Mouse (Mus musculus): ENCODE measurements around the gene Itgb6. TPM values are rescaled to one million over a fixed set of nuclear protein-coding genes. Genes with fewer than 3 reads are reported as not detected.

The Itgb6 gene
- polyA plus RNA-seq, 1 experiment from 2014 or later: 0.94 TPM

- peaks cover 26% of the 10 kb centered on the region for H3K4me1 ChIP-seq
- H3K27ac ChIP-seq: no peak overlapping the region
- WGBS: 71% methylated on average over 6 of the region's 6 CpGs
- no peaks in the 10 kb centered on the region for H3K9me3 ChIP-seq (replicated peaks)
- no peak for ATAC-seq (ENCODE audit: low FRiP score)
- peaks cover 3% of the 10 kb centered on the region; the same call in 1 of the 2 replicates for H3K27me3 ChIP-seq
- no peak overlapping the region for H3K4me2 ChIP-seq (replicated peaks)
- no peak overlapping the region for H3K9ac ChIP-seq
- no peak overlapping the region for H3K4me3 ChIP-seq
- no peaks in the 10 kb centered on the region for H3K36me3 ChIP-seq
Observed at GRCm38 (mm10) chr2:60712483-60712882, 10.0 kb downstream of the Itgb6 start.

GRCm38 (mm10) chr2:60711098-60711880 lies 11.2 kb downstream of the Itgb6 start:
- Histone ChIP-seq H3K9me3 (replicated peaks) (no peaks in the 10 kb centered on the region), H3K9ac (no peak overlapping the region), H3K36me3 (no peaks in the 10 kb centered on the region), H3K4me1 (peaks cover 26% of the 10 kb centered on the region), H3K27ac (no peak overlapping the region), H3K4me2 (replicated peaks) (no peak overlapping the region), H3K4me3 (no peak overlapping the region), H3K27me3 (peaks cover 3% of the 10 kb centered on the region; the same call in 1 of the 2 replicates)
- no peak for ATAC-seq (ENCODE audit: low FRiP score)
- 87% methylated on average over 7 of the region's 7 CpGs for WGBS

- no peak overlapping the region for H3K27ac ChIP-seq
- ATAC-seq (ENCODE audit: low FRiP score): no peak
- 93% methylated on average over 4 of the region's 4 CpGs for WGBS
Observed at GRCm38 (mm10) chr2:60710317-60710716, 12.1 kb downstream of the Itgb6 start.

GRCm38 (mm10) chr2:60708671-60709070 lies 13.8 kb downstream of the Itgb6 start:
- Histone ChIP-seq H3K9ac (no peak overlapping the region), H3K4me1 (peaks cover 4% of the 10 kb centered on the region), H3K27ac (no peak overlapping the region), H3K27me3 (peaks cover 3% of the 10 kb centered on the region; the same call in 1 of the 2 replicates), H3K36me3 (no peaks in the 10 kb centered on the region), H3K9me3 (replicated peaks) (no peaks in the 10 kb centered on the region), H3K4me3 (no peak overlapping the region), H3K4me2 (replicated peaks) (no peak overlapping the region)
- ATAC-seq (ENCODE audit: low FRiP score): no peak
- WGBS: 25% methylated on average over 3 of the region's 3 CpGs

More at GRCm38 (mm10) chr2:60710317-60710716, 12.1 kb downstream of the Itgb6 start:
- peaks cover 20% of the 10 kb centered on the region for H3K4me1 ChIP-seq
- no peak overlapping the region for H3K9ac ChIP-seq
- peaks cover 3% of the 10 kb centered on the region; the same call in 1 of the 2 replicates for H3K27me3 ChIP-seq
- no peak overlapping the region for H3K4me3 ChIP-seq
- no peaks in the 10 kb centered on the region for H3K9me3 ChIP-seq (replicated peaks)
- H3K36me3 ChIP-seq: no peaks in the 10 kb centered on the region
- H3K4me2 ChIP-seq (replicated peaks): no peak overlapping the region

GRCm38 (mm10) chr2:60706866-60707265 lies 15.6 kb downstream of the Itgb6 start:
- Histone ChIP-seq H3K9me3 (replicated peaks) (no peaks in the 10 kb centered on the region), H3K4me2 (replicated peaks) (no peak overlapping the region), H3K9ac (no peak overlapping the region), H3K4me1 (no peaks in the 10 kb centered on the region), H3K27me3 (peaks cover 3% of the 10 kb centered on the region; the same call in 1 of the 2 replicates), H3K36me3 (no peaks in the 10 kb centered on the region), H3K27ac (no peak overlapping the region), H3K4me3 (no peak overlapping the region)
- ATAC-seq (ENCODE audit: low FRiP score): no peak
- WGBS: 91% methylated on average over 3 of the region's 3 CpGs

GRCm38 (mm10) chr2:60705426-60705825 lies 17.0 kb downstream of the Itgb6 start:
- H3K27me3 ChIP-seq: no peaks in the 10 kb centered on the region
- H3K27ac ChIP-seq: no peak overlapping the region
- 86% methylated on average over 8 of the region's 8 CpGs for WGBS
- H3K4me1 ChIP-seq: no peaks in the 10 kb centered on the region
- H3K9ac ChIP-seq: no peak overlapping the region
- no peak overlapping the region for H3K4me3 ChIP-seq
- no peak overlapping the region for H3K4me2 ChIP-seq (replicated peaks)
- H3K9me3 ChIP-seq (replicated peaks): no peaks in the 10 kb centered on the region
- ATAC-seq (ENCODE audit: low FRiP score): no peak
- H3K36me3 ChIP-seq: no peaks in the 10 kb centered on the region

GRCm38 (mm10) chr2:60703315-60703714 lies 19.1 kb downstream of the Itgb6 start:
- no peak overlapping the region for H3K27ac ChIP-seq
- no peaks in the 10 kb centered on the region for H3K9me3 ChIP-seq (replicated peaks)
- H3K4me2 ChIP-seq (replicated peaks): no peak overlapping the region
- no peak overlapping the region for H3K9ac ChIP-seq
- no peaks in the 10 kb centered on the region for H3K27me3 ChIP-seq
- no peak for ATAC-seq (ENCODE audit: low FRiP score)
- H3K36me3 ChIP-seq: no peaks in the 10 kb centered on the region
- H3K4me3 ChIP-seq: no peak overlapping the region
- WGBS: 68% methylated on average over 4 of the region's 4 CpGs
- peaks cover 2% of the 10 kb centered on the region; the same call in 1 of the 2 replicates for H3K4me1 ChIP-seq

GRCm38 (mm10) chr2:60700956-60701355 lies 21.5 kb downstream of the Itgb6 start:
- 86% methylated on average over 4 of the region's 4 CpGs for WGBS
- H3K27ac ChIP-seq: no peak overlapping the region
- H3K4me2 ChIP-seq (replicated peaks): no peak overlapping the region
- H3K27me3 ChIP-seq: no peaks in the 10 kb centered on the region
- no peaks in the 10 kb centered on the region for H3K36me3 ChIP-seq
- no peaks in the 10 kb centered on the region for H3K9me3 ChIP-seq (replicated peaks)
- ATAC-seq (ENCODE audit: low FRiP score): no peak
- H3K4me1 ChIP-seq: peaks cover 5% of the 10 kb centered on the region; the same call in 1 of the 2 replicates
- no peak overlapping the region for H3K9ac ChIP-seq
- no peak overlapping the region for H3K4me3 ChIP-seq

- Histone ChIP-seq H3K4me1 (peaks cover 5% of the 10 kb centered on the region; the same call in 1 of the 2 replicates), H3K9me3 (replicated peaks) (no peaks in the 10 kb centered on the region), H3K4me2 (replicated peaks) (no peak overlapping the region), H3K9ac (no peak overlapping the region), H3K27ac (no peak overlapping the region), H3K36me3 (no peaks in the 10 kb centered on the region), H3K27me3 (no peaks in the 10 kb centered on the region), H3K4me3 (no peak overlapping the region)
- ATAC-seq (ENCODE audit: low FRiP score): no peak
- 85% methylated on average over 3 of the region's 3 CpGs for WGBS
Observed at GRCm38 (mm10) chr2:60700013-60700412, 22.4 kb downstream of the Itgb6 start.

GRCm38 (mm10) chr2:60699591-60699990 lies 22.9 kb downstream of the Itgb6 start:
- no peaks in the 10 kb centered on the region for H3K36me3 ChIP-seq
- no peak for ATAC-seq (ENCODE audit: low FRiP score)
- no peaks in the 10 kb centered on the region for H3K27me3 ChIP-seq
- H3K4me2 ChIP-seq (replicated peaks): no peak overlapping the region
- no peak overlapping the region for H3K27ac ChIP-seq
- H3K9me3 ChIP-seq (replicated peaks): no peaks in the 10 kb centered on the region
- H3K4me1 ChIP-seq: peaks cover 5% of the 10 kb centered on the region; the same call in 1 of the 2 replicates
- H3K9ac ChIP-seq: no peak overlapping the region
- 83% methylated on average over 3 of the region's 3 CpGs for WGBS
- no peak overlapping the region for H3K4me3 ChIP-seq

GRCm38 (mm10) chr2:60698155-60698554 lies 24.3 kb downstream of the Itgb6 start:
- 47% methylated on average over 1 of the region's 1 CpGs for WGBS
- H3K27me3 ChIP-seq: no peaks in the 10 kb centered on the region
- peaks cover 5% of the 10 kb centered on the region; the same call in 1 of the 2 replicates for H3K4me1 ChIP-seq
- no peak overlapping the region for H3K27ac ChIP-seq
- ATAC-seq (ENCODE audit: low FRiP score): no peak
- H3K36me3 ChIP-seq: no peaks in the 10 kb centered on the region
- no peak overlapping the region for H3K4me3 ChIP-seq
- H3K9me3 ChIP-seq (replicated peaks): no peaks in the 10 kb centered on the region
- no peak overlapping the region for H3K9ac ChIP-seq
- H3K4me2 ChIP-seq (replicated peaks): no peak overlapping the region

GRCm38 (mm10) chr2:60697530-60697929 lies 24.9 kb downstream of the Itgb6 start:
- Histone ChIP-seq H3K4me2 (replicated peaks) (no peak overlapping the region), H3K27ac (no peak overlapping the region), H3K4me3 (no peak overlapping the region), H3K36me3 (no peaks in the 10 kb centered on the region), H3K27me3 (no peaks in the 10 kb centered on the region), H3K9me3 (replicated peaks) (no peaks in the 10 kb centered on the region), H3K4me1 (peaks cover 5% of the 10 kb centered on the region; the same call in 1 of the 2 replicates), H3K9ac (no peak overlapping the region)
- 65% methylated on average over 7 of the region's 7 CpGs for WGBS
- ATAC-seq (ENCODE audit: low FRiP score): no peak

- H3K27me3 ChIP-seq: no peaks in the 10 kb centered on the region
- H3K9me3 ChIP-seq (replicated peaks): no peaks in the 10 kb centered on the region
- H3K36me3 ChIP-seq: no peaks in the 10 kb centered on the region
- H3K4me2 ChIP-seq (replicated peaks): no peak overlapping the region
- no peak overlapping the region for H3K9ac ChIP-seq
- peaks cover 5% of the 10 kb centered on the region; the same call in 1 of the 2 replicates for H3K4me1 ChIP-seq
- H3K27ac ChIP-seq: no peak overlapping the region
- WGBS: 98% methylated on average over 6 of the region's 6 CpGs
- H3K4me3 ChIP-seq: no peak overlapping the region
- ATAC-seq (ENCODE audit: low FRiP score): no peak
Observed at GRCm38 (mm10) chr2:60696559-60696958, 25.9 kb downstream of the Itgb6 start.

Measured in hindbrain, embryonic 12.5 days (tissue).